Mouse (Mus musculus) cerebellum, adult 2 months (tissue): ENCODE data around the gene Il10rb.

ENCODE experiments used
- CTCF ChIP-seq: fragments of 200-500 bp; IDR thresholded peaks from 2 replicates; pipeline ENCODE4 v1.5.1; 2011; ENCODE audit warnings: low read depth, mild to moderate bottlenecking, control low read depth, low read length, moderate library complexity, borderline replicate concordance; ENCODE audit not compliant: insufficient read depth
- POLR2A ChIP-seq: fragments of 200-500 bp; IDR thresholded peaks from 2 replicates; pipeline ENCODE4 v1.6.1; 2011; ENCODE audit warnings: low read length, control low read depth, borderline replicate concordance; ENCODE audit not compliant: insufficient read depth

DNA sequence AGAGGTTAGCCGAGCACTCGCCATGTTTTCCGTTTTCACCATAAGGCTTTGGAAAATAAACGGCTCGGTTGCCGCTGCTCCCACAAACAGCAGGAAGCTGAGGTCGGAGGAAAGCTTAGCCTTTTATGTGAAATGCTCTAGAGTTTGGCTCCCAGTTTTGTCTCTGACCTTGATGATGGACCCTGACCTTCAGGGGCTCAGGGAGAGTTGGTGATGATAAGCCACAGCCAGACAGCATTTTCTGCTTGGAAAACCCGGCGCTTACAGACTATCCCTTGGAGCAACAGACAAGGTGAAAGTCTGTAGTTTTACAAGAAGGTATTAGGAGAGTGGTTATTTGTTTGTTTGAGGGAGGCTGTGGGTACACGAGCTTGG, 48.5 kb upstream of the Il10rb start:
- no peak for TF ChIP-seq CTCF
- no peak for TF ChIP-seq POLR2A
